Mouse (Mus musculus) heart, adult 2 months (tissue): Measurements from ENCODE around the gene Tmx2.

Source experiments
- CTCF ChIP-seq: fragments of 200-600 bp; IDR thresholded peaks from 2 replicates; pipeline ENCODE4 v1.8.1; 2022; ENCODE audit warnings: antibody characterized with exemption, mild to moderate bottlenecking, moderate library complexity
- POLR2A ChIP-seq: fragments of 200-500 bp; IDR thresholded peaks from 2 replicates; pipeline ENCODE4 v1.6.1; 2011; ENCODE audit warnings: mild to moderate bottlenecking, low read depth, low read length, control low read depth; ENCODE audit not compliant: insufficient read depth

DNA sequence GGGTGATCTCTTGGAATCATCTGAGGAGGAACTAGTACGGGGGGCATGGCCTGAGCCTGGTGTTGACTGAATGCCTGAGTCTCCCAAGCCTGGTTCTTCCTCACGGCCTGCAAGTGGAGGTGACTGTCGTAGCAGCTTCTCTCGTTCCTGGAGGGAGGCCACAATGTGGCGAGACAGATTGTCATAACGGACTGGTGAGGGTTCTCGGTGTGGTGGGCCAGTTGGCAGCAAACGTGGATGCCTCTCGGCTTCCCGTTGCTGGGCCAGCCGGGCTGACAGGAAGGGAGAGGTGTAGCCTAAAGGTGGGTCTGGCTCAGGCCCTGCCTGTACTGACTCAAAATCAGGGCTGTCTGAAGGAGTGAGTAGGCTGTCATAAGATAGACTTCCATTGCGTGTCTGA, 11.1 kb upstream of the Tmx2 start:
- TF ChIP-seq POLR2A (no peak), CTCF (no peak)
